Mouse (Mus musculus) liver, adult 2 months (tissue): Measurements from ENCODE around the gene Syn3. TPM values are rescaled to one million over a fixed set of nuclear protein-coding genes. Genes with fewer than 3 reads are reported as not detected.

ENCODE experiments used
- DNase-seq: peaks from one replicate; pipeline ENCODE4 v3.0.0-alpha.2; 2011; ENCODE audit warnings: low read depth, low spot score; ENCODE audit errors: extremely low read depth
- H3K27ac ChIP-seq: fragments of 200-500 bp; replicated peaks from 2 replicates; pipeline ENCODE4 v1.5.1; 2012; ENCODE audit warnings: low read depth, mild to moderate bottlenecking, control low read depth, inconsistent platforms, low read length; ENCODE audit not compliant: insufficient read depth
- H3K27me3 ChIP-seq: fragments of 200-500 bp; 2 replicates; pipeline ENCODE4 v1.6.1; 2012; ENCODE audit warnings: mild to moderate bottlenecking, moderate library complexity, low read length, inconsistent platforms; ENCODE audit not compliant: control insufficient read depth, insufficient read depth
- H3K36me3 ChIP-seq: fragments of 200-500 bp; 2 replicates; pipeline ENCODE4 v1.6.1; 2012; ENCODE audit warnings: low read length, inconsistent platforms; ENCODE audit not compliant: control insufficient read depth, insufficient read depth
- H3K4me1 ChIP-seq: fragments of 200-500 bp; 2 replicates; pipeline ENCODE4 v1.6.1; 2011; ENCODE audit warnings: low read length; ENCODE audit not compliant: control insufficient read depth, insufficient read depth
- H3K4me3 ChIP-seq: fragments of 200-500 bp; 2 replicates; pipeline ENCODE4 v1.5.1; 2011; ENCODE audit warnings: low read depth, mild to moderate bottlenecking, control low read depth, low read length, moderate library complexity; ENCODE audit not compliant: insufficient read depth
- H3K79me2 ChIP-seq: fragments of 200-500 bp; 2 replicates; pipeline ENCODE4 v1.6.1; 2012; ENCODE audit warnings: inconsistent platforms, mild to moderate bottlenecking, low read length, moderate library complexity; ENCODE audit not compliant: control insufficient read depth, insufficient read depth
- H3K9ac ChIP-seq: fragments of 200-500 bp; 2 replicates; pipeline ENCODE4 v1.6.1; 2012; ENCODE audit warnings: low read depth, mild to moderate bottlenecking, control low read depth, inconsistent platforms, low read length
- CTCF ChIP-seq: fragments of 200-500 bp; IDR thresholded peaks from 2 replicates; pipeline ENCODE4 v1.5.1; 2011; ENCODE audit warnings: low read depth, low read length, control low read depth
- POLR2A ChIP-seq: fragments of 200-500 bp; IDR thresholded peaks from 2 replicates; pipeline ENCODE4 v1.6.1; 2011; ENCODE audit warnings: low read length, control low read depth; ENCODE audit not compliant: insufficient read depth; ENCODE audit errors: extremely low read depth
- WGBS: fragments of 180-500 bp; shearing (Covaris S2); methylation state at CpG from one replicate; pipeline ENCODE4 v1.1.7; 2018; 5-methylcytosine and 5-hydroxymethylcytosine counted together
- polyA plus RNA-seq: library from polyadenylated mRNA; depleted of rRNA; stranded (reverse); fragments of >200 nt; gene quantifications from 2 replicates; pipeline ENCODE4 v1.2.3, GENCODE M21; 2012
- total RNA-seq: library from RNA; depleted of rRNA; stranded (reverse); fragments of >200 nt; gene quantifications from 2 replicates; pipeline ENCODE4 v1.2.3, GENCODE M21; 2014

Gene Syn3
- total and polyA plus RNA-seq, 2 experiments, result 0.81 to 0.83 TPM

- TF ChIP-seq POLR2A (no peak), CTCF (no peak)
- H3K27ac ChIP-seq, result no peak overlapping the region
- no peak overlapping the region for H3K9ac ChIP-seq
- H3K4me3 ChIP-seq, result no peak overlapping the region
- H3K27me3 ChIP-seq, result no peaks in the 10 kb centered on the region
- H3K4me1 ChIP-seq, result no peaks in the 10 kb centered on the region; the same call in none of the 2 replicates
- 75% methylated on average over 11 of the region's 11 CpGs for WGBS
- H3K36me3 ChIP-seq, result no peaks in the 10 kb centered on the region
- DNase-seq, result no peak
- H3K79me2 ChIP-seq, result no peaks in the 10 kb centered on the region
Observed at GRCm38 (mm10) chr10:86375903-86376302, 122.8 kb downstream of the Syn3 start.

- Histone ChIP-seq H3K9ac (no peak overlapping the region), H3K79me2 (no peaks in the 10 kb centered on the region), H3K36me3 (no peaks in the 10 kb centered on the region), H3K27ac (no peak overlapping the region), H3K4me3 (no peak overlapping the region), H3K4me1 (no peaks in the 10 kb centered on the region; the same call in none of the 2 replicates), H3K27me3 (no peaks in the 10 kb centered on the region)
- DNase-seq, result no peak
- no peak for TF ChIP-seq POLR2A
- TF ChIP-seq CTCF, result no peak
- WGBS, result 97% methylated on average over 2 of the region's 2 CpGs
Observed at GRCm38 (mm10) chr10:86374061-86374460, 124.6 kb downstream of the Syn3 start.

GRCm38 (mm10) chr10:86371561-86371960, 127.1 kb downstream of the Syn3 start:
- Histone ChIP-seq H3K27me3 (no peaks in the 10 kb centered on the region), H3K79me2 (no peaks in the 10 kb centered on the region), H3K4me3 (no peak overlapping the region), H3K4me1 (no peaks in the 10 kb centered on the region; the same call in none of the 2 replicates), H3K27ac (no peak overlapping the region), H3K36me3 (no peaks in the 10 kb centered on the region), H3K9ac (no peak overlapping the region)
- no peak for DNase-seq
- no peak for TF ChIP-seq CTCF
- no peak for TF ChIP-seq POLR2A

GRCm38 (mm10) chr10:86369346-86369745, 129.3 kb downstream of the Syn3 start:
- Histone ChIP-seq H3K27me3 (no peaks in the 10 kb centered on the region), H3K9ac (no peak overlapping the region), H3K27ac (no peak overlapping the region), H3K36me3 (no peaks in the 10 kb centered on the region), H3K4me3 (no peak overlapping the region), H3K79me2 (no peaks in the 10 kb centered on the region), H3K4me1 (no peaks in the 10 kb centered on the region)
- 89% methylated on average over 4 of the region's 4 CpGs for WGBS
- TF ChIP-seq CTCF (no peak), POLR2A (no peak)
- no peak for DNase-seq

- no peak overlapping the region for H3K27ac ChIP-seq
- H3K4me1 ChIP-seq, result no peaks in the 10 kb centered on the region
- no peak for DNase-seq
- TF ChIP-seq CTCF, result no peak
- TF ChIP-seq POLR2A, result no peak
- 88% methylated on average over 12 of the region's 12 CpGs for WGBS
- no peaks in the 10 kb centered on the region for H3K36me3 ChIP-seq
- no peak overlapping the region for H3K4me3 ChIP-seq
- H3K9ac ChIP-seq, result no peak overlapping the region
- H3K79me2 ChIP-seq, result no peaks in the 10 kb centered on the region
- H3K27me3 ChIP-seq, result no peaks in the 10 kb centered on the region
Observed at GRCm38 (mm10) chr10:86368811-86369210, 129.9 kb downstream of the Syn3 start.

- no peak for DNase-seq
- Histone ChIP-seq H3K36me3 (no peaks in the 10 kb centered on the region), H3K27ac (no peak overlapping the region), H3K79me2 (no peaks in the 10 kb centered on the region), H3K27me3 (no peaks in the 10 kb centered on the region), H3K9ac (no peak overlapping the region), H3K4me1 (no peaks in the 10 kb centered on the region), H3K4me3 (no peak overlapping the region)
- WGBS, result 80% methylated on average over 4 of the region's 4 CpGs
- no peak for TF ChIP-seq CTCF
- TF ChIP-seq POLR2A, result no peak
Observed at GRCm38 (mm10) chr10:86367346-86367745, 131.3 kb downstream of the Syn3 start.
